Mouse (Mus musculus) ES-E14 (cell line): ENCODE results near the gene Zg16.

Source experiments
- HCFC1 ChIP-seq: IDR thresholded peaks from 2 replicates; pipeline ENCODE4 v1.6.1; 2012; ENCODE audit warnings: low read length, inconsistent platforms, borderline replicate concordance; ENCODE audit not compliant: insufficient read depth
- MAFK ChIP-seq: IDR thresholded peaks from 2 replicates; pipeline ENCODE4 v1.6.1; 2014; ENCODE audit warnings: mild to moderate bottlenecking, low read depth, low read length, inconsistent platforms; ENCODE audit not compliant: insufficient read depth
- ZNF384 ChIP-seq: IDR thresholded peaks from 2 replicates; pipeline ENCODE4 v1.6.1; 2012; ENCODE audit warnings: low read depth, low read length, inconsistent platforms

GRCm38 (mm10) chr7:127018416-127019305, 68.5 kb downstream of the Zg16 start:
- TF ChIP-seq MAFK (no peak), HCFC1 (no peak), ZNF384 (no peak)
